Mouse (Mus musculus) ES-E14 (cell line): ENCODE measurements around the gene Pcsk4. TPM values are rescaled to one million over a fixed set of nuclear protein-coding genes. Genes with fewer than 3 reads are reported as not detected.

Source experiments
- DNase-seq: peaks from one replicate; pipeline ENCODE4 v3.0.0-alpha.2; 2013; ENCODE audit warnings: low read depth, low spot score
- H3K27ac ChIP-seq: 2 replicates; pipeline ENCODE4 v1.5.1; 2012; ENCODE audit warnings: low read depth, mild to moderate bottlenecking, low read length, moderate library complexity, mixed read lengths; ENCODE audit not compliant: poor library complexity, insufficient read depth, severe bottlenecking
- H3K36me3 ChIP-seq: 2 replicates; pipeline ENCODE4 v1.6.1; 2012; ENCODE audit warnings: mild to moderate bottlenecking, low read length, moderate library complexity, mixed read lengths; ENCODE audit not compliant: control insufficient read depth, poor library complexity, insufficient read depth, severe bottlenecking
- H3K4me1 ChIP-seq, 2 experiments: fragments of 150-350 bp in 1 of 2; sonication (generic) in 1 of 2; 2 replicates each; pipeline ENCODE4 v1.6.1; 2012; ENCODE audit warnings: low read length in 2 of 2, mild to moderate bottlenecking in 1 of 2, mixed read lengths in 1 of 2; ENCODE audit not compliant: control insufficient read depth in 2 of 2, insufficient read depth in 2 of 2, poor library complexity in 1 of 2
- H3K4me3 ChIP-seq, 2 experiments: fragments of 150-350 bp in 1 of 2; sonication (generic) in 1 of 2; 2 replicates each; pipeline ENCODE4 v1.5.1; 2012; ENCODE audit warnings: low read length in 2 of 2, low read depth in 1 of 2, mild to moderate bottlenecking in 1 of 2, mixed read lengths in 1 of 2; ENCODE audit not compliant: insufficient read depth in 1 of 2, poor library complexity in 1 of 2, severe bottlenecking in 1 of 2
- H3K9ac ChIP-seq: 2 replicates; pipeline ENCODE4 v1.6.1; 2012; ENCODE audit warnings: low read depth, mild to moderate bottlenecking, low read length, mixed read lengths; ENCODE audit not compliant: poor library complexity, insufficient read depth, severe bottlenecking
- H3K9me3 ChIP-seq: fragments of 150-350 bp; sonication (generic); 2 replicates; pipeline ENCODE4 v1.6.1; 2012; ENCODE audit warnings: low read depth, mild to moderate bottlenecking, low read length; ENCODE audit not compliant: control insufficient read depth, insufficient read depth
- CHD2 ChIP-seq: IDR thresholded peaks from 2 replicates; pipeline ENCODE4 v1.6.1; 2014; ENCODE audit warnings: mild to moderate bottlenecking, low read depth, low read length, inconsistent platforms
- HCFC1 ChIP-seq: IDR thresholded peaks from 2 replicates; pipeline ENCODE4 v1.6.1; 2012; ENCODE audit warnings: low read length, inconsistent platforms, borderline replicate concordance; ENCODE audit not compliant: insufficient read depth
- MAFK ChIP-seq: IDR thresholded peaks from 2 replicates; pipeline ENCODE4 v1.6.1; 2014; ENCODE audit warnings: mild to moderate bottlenecking, low read depth, low read length, inconsistent platforms; ENCODE audit not compliant: insufficient read depth
- ZC3H11A ChIP-seq: IDR thresholded peaks from 2 replicates; pipeline ENCODE4 v1.6.1; 2012; ENCODE audit warnings: low read depth, mild to moderate bottlenecking, inconsistent platforms, low read length, borderline replicate concordance
- ZNF384 ChIP-seq: IDR thresholded peaks from 2 replicates; pipeline ENCODE4 v1.6.1; 2012; ENCODE audit warnings: low read depth, low read length, inconsistent platforms
- in situ Hi-C, 2 experiments: fragments of 600-800 bp; cut with MboI; formaldehyde crosslinking; loops; one replicate each; pipeline ENCODE4 v1.15.1; 2025; ENCODE audit warnings: low sequenced_read_pairs in 2 of 2, inconsistent platforms in 1 of 2; ENCODE audit not compliant: unreplicated experiment in 2 of 2
- total RNA-seq: library from RNA; depleted of rRNA; stranded (reverse); fragments of 300-350 nt; gene quantifications from 2 replicates; pipeline ENCODE4 v1.2.3, GENCODE M21; 2012

Pcsk4 gene
- total RNA-seq, 1 experiment = 1.4 TPM

DNA sequence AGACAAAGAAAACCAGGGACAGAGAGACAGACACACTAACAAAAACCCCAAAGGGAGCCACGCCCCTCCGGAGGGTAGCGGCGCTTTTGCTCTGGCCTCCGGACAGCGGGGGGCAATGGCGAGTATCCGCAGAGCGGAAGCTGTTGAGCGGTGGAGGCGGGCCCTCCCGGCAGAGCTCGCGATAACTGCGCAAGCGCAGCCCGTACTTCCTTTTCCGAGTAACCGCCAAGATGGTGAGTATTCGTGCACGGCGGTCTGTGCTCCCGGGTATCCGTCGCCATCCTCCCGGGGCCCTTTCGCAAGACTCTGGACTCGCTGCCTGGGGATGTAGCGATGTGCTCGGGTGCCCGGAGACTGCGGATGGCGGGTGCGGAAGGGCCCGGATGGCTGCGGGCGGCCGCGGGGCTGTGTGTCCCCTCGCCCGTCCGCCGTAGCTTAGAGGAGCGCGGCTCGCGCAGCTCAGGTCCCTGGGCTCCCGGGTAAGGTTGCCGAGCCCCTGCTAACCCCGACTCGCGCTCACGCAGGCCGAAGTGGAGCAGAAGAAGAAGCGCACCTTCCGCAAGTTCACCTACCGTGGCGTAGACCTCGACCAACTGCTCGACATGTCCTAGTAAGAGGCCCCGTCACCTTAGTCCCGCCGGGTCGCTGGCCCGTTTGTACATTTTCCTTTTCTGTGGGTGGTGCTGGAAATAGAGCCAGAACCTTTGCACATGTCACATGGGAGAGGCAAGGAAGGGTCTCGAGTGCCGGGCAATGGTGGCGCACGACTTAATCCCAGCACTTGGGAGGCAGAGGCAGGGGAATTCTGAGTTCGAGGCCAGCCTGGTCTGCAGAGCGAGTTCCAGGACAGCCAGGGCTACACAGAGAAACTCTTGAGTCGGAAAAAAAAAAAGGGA is 36.8 kb downstream of the Pcsk4 start, which contains the start of gene Rps15:
Gene Rps15 (plus strand): TSS at position 203 of the 896 bp plus-strand sequence.
- in situ Hi-C loops = no loop called here
- Histone ChIP-seq H3K36me3 (peaks cover 28% of the 10 kb centered on the region), H3K4me1 (peaks cover 0 to 23% of the 10 kb centered on the region in 2 experiments; a peak in 2 of 4 replicates), H3K4me3 (peak within 1 kb of the TSS; percentile 71 to 83), H3K9ac (peak within 1 kb of the TSS; percentile 99), H3K27ac (peak within 1 kb of the TSS; percentile 87), H3K9me3 (no peaks in the 10 kb centered on the region)
- DNase-seq = peak; percentile 96
- TF ChIP-seq ZNF384 (no peak), CHD2 (peak; percentile 94), HCFC1 (peak; percentile 70; the same call in 1 of the 2 replicates)

DNA sequence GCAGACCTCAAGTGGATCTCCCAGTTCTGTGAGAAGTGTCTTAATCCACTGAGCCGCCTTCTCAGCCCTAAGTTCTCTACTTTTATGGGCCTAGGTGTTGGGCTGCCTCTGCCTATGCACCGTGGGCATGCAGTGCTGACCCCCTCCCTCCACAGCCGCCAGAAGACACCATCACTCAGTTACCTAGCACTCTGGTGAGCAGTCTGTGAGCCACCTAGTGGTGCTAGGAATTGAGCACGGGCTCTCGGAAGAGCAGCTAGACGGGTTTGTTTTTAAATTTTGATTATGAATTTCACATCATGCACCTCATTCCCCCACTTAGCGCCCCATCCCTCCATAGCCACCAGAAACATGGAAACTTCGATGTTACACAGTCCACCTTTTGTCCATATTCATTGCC is 40.6 kb downstream of the Pcsk4 start:
- Histone ChIP-seq H3K27ac (no peak overlapping the region), H3K9me3 (no peaks in the 10 kb centered on the region), H3K4me3 (no peak overlapping the region), H3K36me3 (peaks cover 44% of the 10 kb centered on the region), H3K4me1 (peaks cover 0 to 19% of the 10 kb centered on the region in 2 experiments; a peak in 2 of 4 replicates), H3K9ac (no peak overlapping the region)
- TF ChIP-seq ZC3H11A (no peak), CHD2 (no peak), MAFK (no peak), HCFC1 (no peak), ZNF384 (no peak)
- no peak for DNase-seq
- in situ Hi-C loops = no loop called here

DNA sequence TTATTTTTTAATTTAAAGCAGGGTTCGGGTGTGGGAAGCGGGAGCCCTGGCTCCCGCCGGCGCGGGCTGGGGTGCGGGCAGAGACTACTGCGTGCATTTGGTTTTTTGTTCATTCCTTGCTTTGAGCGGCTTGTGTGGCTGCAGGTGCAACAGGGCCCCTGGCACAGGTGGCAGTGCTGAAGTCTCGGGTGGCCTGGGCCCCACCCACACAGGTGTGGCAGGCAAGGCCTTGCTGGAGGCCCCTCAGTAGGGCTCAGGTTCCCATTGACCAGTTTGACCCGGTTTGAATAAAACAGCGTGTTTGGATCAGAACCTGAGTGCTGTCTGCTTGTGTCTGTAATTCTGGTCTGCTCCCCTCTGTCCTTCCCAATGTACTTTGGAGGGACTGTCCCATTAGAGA is 41.2 kb downstream of the Pcsk4 start:
- Histone ChIP-seq H3K4me1 (peaks cover 0 to 23% of the 10 kb centered on the region in 2 experiments; a peak in 2 of 4 replicates), H3K27ac (no peak overlapping the region), H3K4me3 (no peak overlapping the region), H3K9ac (no peak overlapping the region), H3K9me3 (no peaks in the 10 kb centered on the region), H3K36me3 (peaks cover 44% of the 10 kb centered on the region)
- no peak for DNase-seq
- in situ Hi-C loops = no loop called here
- no peak for TF ChIP-seq MAFK
- TF ChIP-seq HCFC1 = no peak
- TF ChIP-seq ZC3H11A = no peak
- no peak for TF ChIP-seq ZNF384
- no peak for TF ChIP-seq CHD2

DNA sequence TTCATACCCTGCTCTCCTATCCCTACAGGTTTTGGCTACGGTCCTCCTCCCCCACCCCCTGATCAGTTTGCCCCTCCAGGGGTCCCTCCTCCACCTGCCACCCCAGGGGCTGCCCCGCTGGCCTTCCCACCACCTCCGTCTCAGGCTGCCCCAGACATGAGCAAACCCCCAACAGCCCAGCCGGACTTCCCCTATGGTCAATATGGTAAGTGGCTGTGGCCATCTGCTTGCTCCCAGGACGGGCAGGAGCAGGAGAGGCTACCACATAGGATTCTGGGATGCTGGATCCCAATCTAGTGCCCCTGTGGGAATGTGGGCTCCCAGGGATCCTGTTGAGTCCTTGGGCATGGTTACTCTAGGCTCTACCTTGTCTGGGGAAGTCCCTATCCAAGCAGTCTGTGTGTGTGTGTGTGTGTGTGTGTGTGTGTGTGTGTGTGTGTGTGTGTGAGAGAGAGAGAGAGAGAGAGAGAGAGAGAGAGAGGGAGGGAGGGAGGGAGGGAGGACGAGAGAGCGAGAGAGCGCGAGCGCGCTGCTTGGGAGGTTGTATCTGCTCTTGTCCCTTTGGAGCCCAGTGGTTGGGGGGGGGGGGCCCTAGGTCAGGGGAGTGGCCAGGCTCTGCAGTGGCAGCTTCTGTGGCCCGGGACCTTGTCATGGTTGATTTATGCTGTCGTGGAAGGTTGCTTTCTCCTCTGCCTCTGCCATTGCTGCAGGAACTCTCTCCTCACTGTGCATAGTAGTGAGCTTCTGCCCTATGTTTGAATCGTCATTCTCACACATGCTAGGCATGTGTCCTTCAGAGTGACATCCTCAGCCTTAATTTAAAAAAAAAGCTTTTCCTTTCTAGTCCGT is 43.9 kb downstream of the Pcsk4 start:
- H3K36me3 ChIP-seq = peaks cover 60% of the 10 kb centered on the region
- no peak for DNase-seq
- in situ Hi-C loops = no loop called here
- H3K27ac ChIP-seq = no peak overlapping the region; the same call in 1 of the 2 replicates
- H3K4me1 ChIP-seq = peaks cover 0 to 25% of the 10 kb centered on the region in 2 experiments; a peak in 2 of 4 replicates
- H3K9ac ChIP-seq = no peak overlapping the region
- H3K4me3 ChIP-seq = no peak overlapping the region
- H3K9me3 ChIP-seq = no peaks in the 10 kb centered on the region
- TF ChIP-seq MAFK (no peak), ZC3H11A (no peak), HCFC1 (no peak)
